Comparison of ENCODE assay signal across 27 mouse cellular contexts in the genomic region with DNA sequence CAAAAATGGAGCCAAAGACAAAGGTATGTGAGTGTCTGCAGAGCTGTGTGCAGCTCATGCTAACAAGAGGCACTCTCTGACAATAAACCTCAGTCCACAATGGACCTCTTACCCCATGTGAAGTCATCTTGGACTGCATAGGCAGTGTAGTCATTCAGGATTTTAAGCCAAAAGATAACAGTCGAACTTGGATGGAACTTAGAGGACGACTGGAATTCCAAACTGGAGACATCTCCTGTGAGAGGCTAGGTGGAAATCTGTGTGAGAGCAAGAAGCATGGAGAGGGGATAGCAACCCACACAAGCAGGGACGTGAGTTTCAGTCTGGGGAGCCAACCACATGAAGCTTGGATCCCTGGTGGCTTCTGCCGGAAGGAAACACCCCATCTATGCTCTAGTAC.
"Had no signal": no experiment of that assay in that cellular context is flagged by ENCODE, and none has a peak within 500 bp of the region (broad histone marks: within the 10 kb centered on the region; RNA-seq: fewer than 3 reads in every experiment).

No protein-coding gene starts in this region.

- H3K9me3 ChIP-seq: heart, embryonic 13.5 days; heart, embryonic 15.5 days; hindbrain, embryonic 10.5 days; hindbrain, embryonic 12.5 days; intestine, embryonic 15.5 days; limb, embryonic 10.5 days; limb, embryonic 12.5 days; liver, embryonic 13.5 days; liver, embryonic 15.5 days had no signal

- H3K27me3 ChIP-seq: heart, embryonic 13.5 days; heart, embryonic 15.5 days; hindbrain, embryonic 12.5 days; intestine, embryonic 15.5 days; liver, embryonic 13.5 days; liver, embryonic 15.5 days had no signal

- H3K4me3 ChIP-seq: gastrocnemius, adult 2 months; heart, embryonic 13.5 days; heart, embryonic 15.5 days; hindbrain, embryonic 10.5 days; hindbrain, embryonic 12.5 days; intestine, embryonic 15.5 days; layer of hippocampus, adult 2 months; left cerebral cortex, adult 2 months; limb, embryonic 10.5 days; limb, embryonic 12.5 days; liver, embryonic 13.5 days; liver, embryonic 15.5 days had no signal

- H3K9ac ChIP-seq: heart, embryonic 13.5 days; heart, embryonic 15.5 days; hindbrain, embryonic 12.5 days; hindbrain, embryonic 14.5 days; intestine, embryonic 15.5 days; limb, embryonic 12.5 days; liver, embryonic 13.5 days; liver, embryonic 15.5 days had no signal

- ATAC-seq: forebrain, embryonic 16.5 days; hindbrain, embryonic 16.5 days; inflammation-experienced regulatory T-cells, adult 6 months; intestine, embryonic 15.5 days; intestine, postnatal 0 days had no signal

- H3K36me3 ChIP-seq: heart, embryonic 13.5 days; heart, embryonic 15.5 days; hindbrain, embryonic 10.5 days; hindbrain, embryonic 12.5 days; intestine, embryonic 15.5 days; limb, embryonic 10.5 days; limb, embryonic 12.5 days; liver, embryonic 13.5 days; liver, embryonic 15.5 days had no signal

- H3K4me1 ChIP-seq: heart, embryonic 15.5 days; hindbrain, embryonic 12.5 days; intestine, embryonic 15.5 days; liver, embryonic 13.5 days; liver, embryonic 15.5 days had no signal

- DNase-seq: gastrocnemius, adult 2 months; gastrocnemius, postnatal 10 days; gastrocnemius, postnatal 25 days; heart, postnatal 36 days; kidney, adult 18-20 months; kidney, adult 8-10 months; kidney, postnatal 10 days; kidney, postnatal 25 days; kidney, postnatal 4 days; liver; liver, embryonic 13.5 days had no signal

- H3K27ac ChIP-seq: gastrocnemius, adult 2 months; heart, embryonic 13.5 days; heart, embryonic 15.5 days; hindbrain, embryonic 10.5 days; hindbrain, embryonic 12.5 days; hindbrain, embryonic 14.5 days; intestine, embryonic 15.5 days; layer of hippocampus, adult 2 months; left cerebral cortex, adult 2 months; limb, embryonic 10.5 days; limb, embryonic 12.5 days; liver, embryonic 13.5 days; liver, embryonic 15.5 days had no signal

- H3K4me2 ChIP-seq: heart, embryonic 13.5 days; heart, embryonic 15.5 days; hindbrain, embryonic 12.5 days; hindbrain, embryonic 14.5 days; intestine, embryonic 15.5 days; limb, embryonic 12.5 days; liver, embryonic 11.5 days; liver, embryonic 13.5 days; liver, embryonic 15.5 days had no signal
